Mouse (Mus musculus) ES-E14 (cell line): ENCODE measurements at regions not wholly inside any gene's neighbourhood (a gene's known extent, or its start where the extent isn't known, plus 50 kb on each side); places are given as distances from the start of the nearest gene placed in this dataset.
"Not testable (repeated sequence)": the region's sequence is repeated elsewhere in the genome, so short reads cannot be mapped to it uniquely, and the experiment has no call there.

Source experiments
- MAFK ChIP-seq: IDR thresholded peaks from 2 replicates; pipeline ENCODE4 v1.6.1; 2014; ENCODE audit warnings: mild to moderate bottlenecking, low read depth, low read length, inconsistent platforms; ENCODE audit not compliant: insufficient read depth
- ZC3H11A ChIP-seq: IDR thresholded peaks from 2 replicates; pipeline ENCODE4 v1.6.1; 2012; ENCODE audit warnings: low read depth, mild to moderate bottlenecking, inconsistent platforms, low read length, borderline replicate concordance
- ZNF384 ChIP-seq: IDR thresholded peaks from 2 replicates; pipeline ENCODE4 v1.6.1; 2012; ENCODE audit warnings: low read depth, low read length, inconsistent platforms

DNA sequence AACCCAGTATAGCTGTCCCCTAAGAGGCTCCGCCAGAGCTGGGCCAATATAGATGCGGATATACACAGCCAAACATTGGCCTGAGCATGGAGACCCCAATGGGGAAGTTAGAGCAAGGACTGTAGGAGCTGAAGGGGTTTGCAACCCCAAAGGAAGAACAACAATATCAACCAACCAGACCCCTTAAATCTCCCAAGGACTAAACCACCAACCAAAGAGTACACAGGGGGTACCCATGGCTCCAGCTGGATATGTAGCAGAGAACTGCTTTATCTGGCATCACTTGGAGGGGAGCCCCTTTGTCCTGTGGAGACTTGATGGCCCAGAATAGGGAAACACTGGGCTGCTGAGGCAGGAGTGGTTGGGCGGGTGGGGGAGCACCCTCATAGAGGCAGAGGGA, 127.3 kb downstream of the Akr1d1 start:
- not testable (repeated sequence) for TF ChIP-seq ZNF384, ZC3H11A, MAFK
